Mouse (Mus musculus) liver, embryonic 13.5 days (tissue): Measurements from ENCODE around the gene Tmem150b. TPM values are rescaled to one million over a fixed set of nuclear protein-coding genes. Genes with fewer than 3 reads are reported as not detected.

ENCODE experiments used
- ATAC-seq: fragments of 200-750 bp; cut with Nextera tagmentation; 2 replicates; pipeline ENCODE4 v1.8.0; 2017; ENCODE audit warnings: low read depth, mild to moderate bottlenecking, moderate number of reproducible peaks, moderate library complexity
- DNase-seq: peaks from one replicate; pipeline ENCODE4 v3.0.0; 2022
- H3K27ac ChIP-seq: fragments of 300-500 bp; sonication (generic); 2 replicates; pipeline ENCODE4 v1.5.1; 2015; ENCODE audit warnings: moderate library complexity, mild to moderate bottlenecking, inconsistent platforms
- H3K27me3 ChIP-seq: fragments of 300-500 bp; sonication (generic); 2 replicates; pipeline ENCODE4 v1.6.1; 2015; ENCODE audit warnings: mild to moderate bottlenecking, inconsistent platforms
- H3K36me3 ChIP-seq: fragments of 300-500 bp; sonication (generic); 2 replicates; pipeline ENCODE4 v1.6.1; 2015; ENCODE audit warnings: mild to moderate bottlenecking, inconsistent platforms
- H3K4me1 ChIP-seq: fragments of 300-500 bp; sonication (generic); replicated peaks from 2 replicates; pipeline ENCODE4 v1.6.1; 2015; ENCODE audit warnings: inconsistent platforms
- H3K4me2 ChIP-seq: fragments of 300-500 bp; sonication (generic); 2 replicates; pipeline ENCODE4 v1.6.1; 2015; ENCODE audit warnings: inconsistent platforms, mild to moderate bottlenecking, moderate library complexity
- H3K4me3 ChIP-seq: fragments of 300-500 bp; sonication (generic); replicated peaks from 2 replicates; pipeline ENCODE4 v1.5.1; 2015; ENCODE audit warnings: mild to moderate bottlenecking, inconsistent platforms
- H3K9ac ChIP-seq: fragments of 300-500 bp; sonication (generic); 2 replicates; pipeline ENCODE4 v1.6.1; 2015; ENCODE audit warnings: mild to moderate bottlenecking, inconsistent platforms
- H3K9me3 ChIP-seq: fragments of 300-500 bp; sonication (generic); replicated peaks from 2 replicates; pipeline ENCODE4 v1.6.1; 2016; ENCODE audit warnings: inconsistent platforms
- WGBS: fragments of 180-500 bp; shearing (Covaris S2); methylation state at CpG from one replicate; pipeline ENCODE4 v1.1.7; 2015; ENCODE audit not compliant: insufficient replicate concordance; 5-methylcytosine and 5-hydroxymethylcytosine counted together
- polyA plus RNA-seq: library from polyadenylated mRNA; unstranded; fragments of >200 nt; fragmentation: Nextera tagmentation; extraction: Ambion mirVana; gene quantifications from 2 replicates; pipeline ENCODE4 v1.2.1, GENCODE M21; 2015

The Tmem150b gene
- polyA plus RNA-seq, 1 experiment from 2014 or later = 0.15 TPM

- H3K27me3 ChIP-seq = no peaks in the 10 kb centered on the region
- 26% methylated on average over 12 of the region's 12 CpGs for WGBS
- H3K4me1 ChIP-seq = peaks cover 11% of the 10 kb centered on the region
- DNase-seq (no peak), ATAC-seq (0 out of 2 replicates have a peak, but pooled peaks have one; percentile 32)
- no peaks in the 10 kb centered on the region for H3K9me3 ChIP-seq
- no peak overlapping the region for H3K9ac ChIP-seq
- peak overlapping the region; percentile 16 for H3K4me3 ChIP-seq
- H3K4me2 ChIP-seq = peak overlapping the region; percentile 41
- no peak overlapping the region for H3K27ac ChIP-seq
- H3K36me3 ChIP-seq = no peaks in the 10 kb centered on the region
These were observed 1.5 kb downstream of the Tmem150b start for GRCm38 (mm10) chr7:4723508-4723907.

- H3K4me3 ChIP-seq = no peak overlapping the region
- no peaks in the 10 kb centered on the region for H3K27me3 ChIP-seq
- H3K4me2 ChIP-seq = no peak overlapping the region
- H3K9ac ChIP-seq = no peak overlapping the region
- H3K9me3 ChIP-seq = no peaks in the 10 kb centered on the region
- no peak overlapping the region for H3K27ac ChIP-seq
- no peaks in the 10 kb centered on the region; the same call in 1 of the 2 replicates for H3K36me3 ChIP-seq
- 80% methylated on average over 3 of the region's 3 CpGs for WGBS
- ATAC-seq (no peak), DNase-seq (no peak)
- H3K4me1 ChIP-seq = no peaks in the 10 kb centered on the region
These were observed 5.8 kb downstream of the Tmem150b start for GRCm38 (mm10) chr7:4719276-4719675.

GRCm38 (mm10) chr7:4716955-4717354 lies 8.1 kb downstream of the Tmem150b start:
- H3K4me3 ChIP-seq = no peak overlapping the region
- 55% methylated on average over 6 of the region's 6 CpGs for WGBS
- H3K9ac ChIP-seq = no peak overlapping the region
- DNase-seq (no peak), ATAC-seq (no peak)
- no peak overlapping the region for H3K27ac ChIP-seq
- H3K4me2 ChIP-seq = no peak overlapping the region
- no peaks in the 10 kb centered on the region for H3K27me3 ChIP-seq
- H3K4me1 ChIP-seq = no peaks in the 10 kb centered on the region
- no peaks in the 10 kb centered on the region; the same call in 1 of the 2 replicates for H3K36me3 ChIP-seq
- no peaks in the 10 kb centered on the region for H3K9me3 ChIP-seq

- Histone ChIP-seq H3K27ac (no peak overlapping the region), H3K9ac (no peak overlapping the region), H3K4me3 (no peak overlapping the region), H3K4me1 (no peaks in the 10 kb centered on the region), H3K4me2 (no peak overlapping the region), H3K36me3 (no peaks in the 10 kb centered on the region; the same call in 1 of the 2 replicates), H3K27me3 (peaks cover 10% of the 10 kb centered on the region; the same call in 1 of the 2 replicates), H3K9me3 (no peaks in the 10 kb centered on the region)
- DNase-seq = no peak
- ATAC-seq = no peak
- WGBS = 61% methylated on average over 3 of the region's 3 CpGs
These were observed 12.5 kb downstream of the Tmem150b start for GRCm38 (mm10) chr7:4712594-4712993.

- H3K4me3 ChIP-seq = no peak overlapping the region
- DNase-seq = peak; percentile 34
- peak overlapping the region; percentile 38 for H3K4me2 ChIP-seq
- WGBS = 29% methylated on average over 18 of the region's 18 CpGs
- no peaks in the 10 kb centered on the region for H3K9me3 ChIP-seq
- peaks cover 8% of the 10 kb centered on the region for H3K4me1 ChIP-seq
- no peak overlapping the region for H3K27ac ChIP-seq
- 0 out of 2 replicates have a peak, but pooled peaks have one; percentile 21 for ATAC-seq
- peak overlapping the region; percentile 41; the same call in 1 of the 2 replicates for H3K9ac ChIP-seq
- peaks cover 25% of the 10 kb centered on the region for H3K27me3 ChIP-seq
- H3K36me3 ChIP-seq = no peaks in the 10 kb centered on the region
These were observed 20.0 kb downstream of the Tmem150b start for GRCm38 (mm10) chr7:4705098-4705497.

GRCm38 (mm10) chr7:4703195-4703594 lies 21.9 kb downstream of the Tmem150b start:
- ATAC-seq = no peak
- Histone ChIP-seq H3K27me3 (peaks cover 21% of the 10 kb centered on the region), H3K27ac (no peak overlapping the region), H3K36me3 (no peaks in the 10 kb centered on the region), H3K4me3 (no peak overlapping the region), H3K4me1 (peaks cover 8% of the 10 kb centered on the region), H3K9me3 (no peaks in the 10 kb centered on the region), H3K9ac (no peak overlapping the region), H3K4me2 (no peak overlapping the region)
- no peak for DNase-seq
- 75% methylated on average over 7 of the region's 7 CpGs for WGBS

GRCm38 (mm10) chr7:4702334-4702733 lies 22.7 kb downstream of the Tmem150b start:
- 67% methylated on average over 8 of the region's 8 CpGs for WGBS
- ATAC-seq (no peak), DNase-seq (no peak)
- Histone ChIP-seq H3K9me3 (no peaks in the 10 kb centered on the region), H3K4me1 (peaks cover 8% of the 10 kb centered on the region), H3K4me3 (no peak overlapping the region), H3K9ac (no peak overlapping the region), H3K4me2 (no peak overlapping the region), H3K27me3 (peaks cover 13% of the 10 kb centered on the region), H3K27ac (no peak overlapping the region), H3K36me3 (no peaks in the 10 kb centered on the region)

- H3K9me3 ChIP-seq = no peaks in the 10 kb centered on the region
- peaks cover 5% of the 10 kb centered on the region for H3K4me1 ChIP-seq
- H3K27ac ChIP-seq = no peak overlapping the region
- peaks cover 30% of the 10 kb centered on the region for H3K27me3 ChIP-seq
- WGBS = 69% methylated on average over 6 of the region's 6 CpGs
- no peak overlapping the region for H3K9ac ChIP-seq
- H3K36me3 ChIP-seq = no peaks in the 10 kb centered on the region
- DNase-seq (no peak), ATAC-seq (no peak)
- H3K4me3 ChIP-seq = no peak overlapping the region
- no peak overlapping the region for H3K4me2 ChIP-seq
These were observed 32.0 kb downstream of the Tmem150b start for GRCm38 (mm10) chr7:4693004-4693403.

- Histone ChIP-seq H3K27me3 (peaks cover 30% of the 10 kb centered on the region), H3K9ac (peak overlapping the region; percentile 62), H3K4me2 (peak overlapping the region; percentile 66), H3K4me1 (peaks cover 5% of the 10 kb centered on the region), H3K9me3 (no peaks in the 10 kb centered on the region), H3K27ac (no peak overlapping the region), H3K36me3 (no peaks in the 10 kb centered on the region), H3K4me3 (peak overlapping the region; percentile 56)
- DNase-seq (no peak), ATAC-seq (peak; percentile 18; the same call in 1 of the 2 replicates)
- WGBS = 24% methylated on average over 23 of the region's 35 CpGs
These were observed 33.9 kb downstream of the Tmem150b start for GRCm38 (mm10) chr7:4690951-4691653.

GRCm38 (mm10) chr7:4690387-4690786 lies 34.7 kb downstream of the Tmem150b start, which contains the start of gene Brsk1:
Brsk1 (plus strand) TSS chr7:4690604.
- Histone ChIP-seq H3K4me1 (peaks cover 9% of the 10 kb centered on the region), H3K27ac (no peak within 1 kb of the TSS)
- no peak for ATAC-seq

GRCm38 (mm10) chr7:4684632-4685417 lies 40.2 kb downstream of the Tmem150b start, which contains the start of gene Hspbp1:
Hspbp1 (minus strand) TSS chr7:4685068.
- Histone ChIP-seq H3K27ac (peak within 1 kb of the TSS; percentile 31), H3K27me3 (peaks cover 9% of the 10 kb centered on the region), H3K9ac (peak within 1 kb of the TSS; percentile 75), H3K9me3 (no peaks in the 10 kb centered on the region), H3K4me2 (peak within 1 kb of the TSS; percentile 89), H3K4me1 (peaks cover 28% of the 10 kb centered on the region), H3K36me3 (peaks cover 24% of the 10 kb centered on the region), H3K4me3 (peak within 1 kb of the TSS; percentile 82)
- DNase-seq (peak; percentile 99), ATAC-seq (peak; percentile 98)
- under 1% methylated on average over 32 of the region's 32 CpGs for WGBS

More at GRCm38 (mm10) chr7:4690387-4690786, 34.7 kb downstream of the Tmem150b start, which contains the start of gene Brsk1:
- Histone ChIP-seq H3K36me3 (no peaks in the 10 kb centered on the region), H3K4me2 (peak within 1 kb of the TSS; percentile 66), H3K9ac (peak within 1 kb of the TSS; percentile 62), H3K4me3 (peak within 1 kb of the TSS; percentile 56), H3K9me3 (no peaks in the 10 kb centered on the region), H3K27me3 (peaks cover 30% of the 10 kb centered on the region)
- WGBS = 7% methylated on average over 5 of the region's 18 CpGs
- DNase-seq = no peak
